Mouse (Mus musculus) CH12.LX (cell line): ENCODE measurements around the gene Stxbp1. TPM values are rescaled to one million over a fixed set of nuclear protein-coding genes. Genes with fewer than 3 reads are reported as not detected.

Experiments
- DNase-seq: peaks from one replicate; pipeline ENCODE4 v3.0.0-alpha.2; 2013; ENCODE audit errors: extremely low read depth
- H3K27ac ChIP-seq: 2 replicates; pipeline ENCODE4 v1.5.1; 2012; ENCODE audit warnings: low read depth, mild to moderate bottlenecking, control low read depth, moderate library complexity; ENCODE audit not compliant: insufficient read depth
- H3K27me3 ChIP-seq: replicated peaks from 2 replicates; pipeline ENCODE3; 2012; ENCODE audit warnings: inconsistent platforms
- H3K36me3 ChIP-seq, 2 experiments: replicated peaks in 1 of 2; 2 replicates each; pipeline versions ENCODE3 to v1.6.1; 2012; ENCODE audit warnings: inconsistent platforms in 1 of 2, low read length in 1 of 2, mild to moderate bottlenecking in 1 of 2, mixed read lengths in 1 of 2, moderate library complexity in 1 of 2; ENCODE audit not compliant: control insufficient read depth in 1 of 2, insufficient read depth in 1 of 2
- H3K4me1 ChIP-seq, 2 experiments: 2 replicates each; pipeline ENCODE4 v1.6.1; 2012; ENCODE audit warnings: inconsistent platforms in 1 of 2, moderate library complexity in 1 of 2; ENCODE audit not compliant: insufficient read depth in 2 of 2, control insufficient read depth in 1 of 2
- H3K4me2 ChIP-seq: 2 replicates; pipeline ENCODE4 v1.6.1; 2012; ENCODE audit warnings: low read depth, mild to moderate bottlenecking, control low read depth; ENCODE audit not compliant: poor library complexity, insufficient read depth, severe bottlenecking
- H3K4me3 ChIP-seq, 3 experiments: fragments of 150-350 bp in 1 of 3; sonication (generic) in 1 of 3; replicated peaks in 1 of 3; 2 replicates each; pipeline versions ENCODE3 to v1.5.1; 2011 to 2012; ENCODE audit warnings: low read depth in 2 of 3, low read length in 2 of 3, mild to moderate bottlenecking in 2 of 3, moderate library complexity in 2 of 3, control low read depth in 1 of 3, improper control_type of control experiment in 1 of 3, inconsistent platforms in 1 of 3, mixed read lengths in 1 of 3; ENCODE audit not compliant: poor library complexity in 1 of 3
- H3K79me2 ChIP-seq: replicated peaks from 2 replicates; pipeline ENCODE4 v1.6.1; 2012; ENCODE audit warnings: mild to moderate bottlenecking, moderate library complexity; ENCODE audit not compliant: control insufficient read depth, poor library complexity, insufficient read depth, severe bottlenecking; ENCODE audit errors: extremely low read depth
- H3K9ac ChIP-seq: 2 replicates; pipeline ENCODE4 v1.6.1; 2012; ENCODE audit warnings: low read depth, mild to moderate bottlenecking, control low read depth, moderate library complexity; ENCODE audit not compliant: insufficient read depth
- H3K9me3 ChIP-seq: replicated peaks from 2 replicates; pipeline ENCODE3; 2012; ENCODE audit warnings: low read length, inconsistent platforms, mixed read lengths
- BHLHE40 ChIP-seq: IDR thresholded peaks from 2 replicates; pipeline ENCODE4 v1.6.1; 2011; ENCODE audit warnings: mild to moderate bottlenecking, low read depth, low read length, improper control_type of control experiment
- CTCF ChIP-seq, 2 experiments: IDR thresholded peaks in 1 of 2; conservative IDR thresholded peaks in 1 of 2; 2 replicates each; pipeline ENCODE4 v1.5.1; 2011 to 2012; ENCODE audit warnings: low read depth in 2 of 2, low read length in 2 of 2, improper control_type of control experiment in 1 of 2, inconsistent platforms in 1 of 2, mild to moderate bottlenecking in 1 of 2, moderate library complexity in 1 of 2
- EP300 ChIP-seq: IDR thresholded peaks from 2 replicates; pipeline ENCODE4 v1.6.1; 2011; ENCODE audit warnings: low read length, improper control_type of control experiment
- GABPA ChIP-seq: IDR thresholded peaks from 2 replicates; pipeline ENCODE4 v1.6.1; 2012; ENCODE audit warnings: low read depth, low read length, improper control_type of control experiment, inconsistent platforms; ENCODE audit not compliant: insufficient replicate concordance
- HCFC1 ChIP-seq: IDR thresholded peaks from 2 replicates; pipeline ENCODE4 v1.6.1; 2012; ENCODE audit warnings: low read depth, mild to moderate bottlenecking, inconsistent platforms, low read length, improper control_type of control experiment
- IRF4 ChIP-seq: IDR thresholded peaks from 2 replicates; pipeline ENCODE4 v1.6.1; 2014; ENCODE audit warnings: low read depth, mild to moderate bottlenecking, inconsistent platforms, low read length, improper control_type of control experiment
- JUN ChIP-seq: IDR thresholded peaks from 2 replicates; pipeline ENCODE4 v1.6.1; 2011; ENCODE audit warnings: low read depth, mild to moderate bottlenecking, low read length, improper control_type of control experiment, moderate library complexity; ENCODE audit not compliant: insufficient read depth
- KAT2A ChIP-seq: IDR thresholded peaks from 2 replicates; pipeline ENCODE4 v1.6.1; 2012; ENCODE audit warnings: low read length, improper control_type of control experiment, inconsistent platforms; ENCODE audit not compliant: insufficient replicate concordance
- MAX ChIP-seq: IDR thresholded peaks from 2 replicates; pipeline ENCODE4 v1.6.1; 2011; ENCODE audit warnings: low read length, improper control_type of control experiment
- MAZ ChIP-seq: IDR thresholded peaks from 2 replicates; pipeline ENCODE4 v1.6.1; 2012; ENCODE audit warnings: low read depth, mild to moderate bottlenecking, inconsistent platforms, low read length, improper control_type of control experiment, moderate library complexity
- MEF2A ChIP-seq: IDR thresholded peaks from 2 replicates; pipeline ENCODE4 v1.6.1; 2014; ENCODE audit warnings: low read depth, mild to moderate bottlenecking, inconsistent platforms, low read length, improper control_type of control experiment, borderline replicate concordance
- MXI1 ChIP-seq: IDR thresholded peaks from 2 replicates; pipeline ENCODE4 v1.6.1; 2011; ENCODE audit warnings: mild to moderate bottlenecking, low read depth, low read length, improper control_type of control experiment
- MYC ChIP-seq: IDR thresholded peaks from 2 replicates; pipeline ENCODE4 v1.6.1; 2011; ENCODE audit warnings: low read depth, mild to moderate bottlenecking, improper control_type of control experiment, low read length
- NRF1 ChIP-seq: IDR thresholded peaks from 2 replicates; pipeline ENCODE4 v1.6.1; 2014; ENCODE audit warnings: low read depth, mild to moderate bottlenecking, inconsistent platforms, low read length, improper control_type of control experiment, moderate library complexity
- PAX5 ChIP-seq: IDR thresholded peaks from 2 replicates; pipeline ENCODE4 v1.6.1; 2012; ENCODE audit warnings: low read length, inconsistent platforms, mixed read lengths
- POLR2AphosphoS2 ChIP-seq: IDR thresholded peaks from 2 replicates; pipeline ENCODE4 v1.6.1; 2011; ENCODE audit warnings: low read depth, low read length, improper control_type of control experiment
- RAD21 ChIP-seq: IDR thresholded peaks from 2 replicates; pipeline ENCODE4 v1.6.1; 2011; ENCODE audit warnings: low read depth, mild to moderate bottlenecking, low read length, improper control_type of control experiment, moderate library complexity
- SIN3A ChIP-seq: IDR thresholded peaks from 2 replicates; pipeline ENCODE4 v1.6.1; 2012; ENCODE audit warnings: low read length, improper control_type of control experiment, inconsistent platforms
- SMC3 ChIP-seq: IDR thresholded peaks from 2 replicates; pipeline ENCODE4 v1.6.1; 2011; ENCODE audit warnings: low read depth, low read length, improper control_type of control experiment
- TBP ChIP-seq: conservative IDR thresholded peaks from 2 replicates; pipeline ENCODE4 v1.6.1; 2011; ENCODE audit warnings: low read depth, low read length, improper control_type of control experiment
- USF2 ChIP-seq: conservative IDR thresholded peaks from 2 replicates; pipeline ENCODE4 v1.6.1; 2011; ENCODE audit warnings: low read depth, low read length, improper control_type of control experiment
- ZC3H11A ChIP-seq: IDR thresholded peaks from 2 replicates; pipeline ENCODE4 v1.6.1; 2012; ENCODE audit warnings: low read depth, mild to moderate bottlenecking, inconsistent platforms, low read length, improper control_type of control experiment
- ZKSCAN1 ChIP-seq: IDR thresholded peaks from 2 replicates; pipeline ENCODE4 v1.6.1; 2012; ENCODE audit warnings: low read depth, inconsistent platforms, low read length, improper control_type of control experiment, borderline replicate concordance
- ZMIZ1 ChIP-seq: IDR thresholded peaks from 2 replicates; pipeline ENCODE4 v1.6.1; 2012; ENCODE audit warnings: low read depth, mild to moderate bottlenecking, inconsistent platforms, low read length, improper control_type of control experiment
- dilution Hi-C: fragments of 300-500 bp; cut with MboI; formaldehyde crosslinking; loops from 2 replicates; pipeline ENCODE4 v1.14.3; 2020; ENCODE audit warnings: low sequenced_read_pairs; ENCODE audit not compliant: extremely low pct_unique_long_range_greater_than_20kb, extremely low pct_ligation_motif_present
- in situ Hi-C: fragments of 300-500 bp; cut with MboI; formaldehyde crosslinking; loops from 3 replicates; pipeline ENCODE4 v1.14.3; 2019; ENCODE audit warnings: low sequenced_read_pairs, low pct_ligation_motif_present, low pct_unique_long_range_greater_than_20kb, mixed read lengths
- polyA plus RNA-seq: library from polyadenylated mRNA; unstranded; fragments of >175 nt; gene quantifications from 2 replicates; pipeline ENCODE4 v1.2.1, GENCODE M21; 2012; ENCODE audit warnings: low read depth; ENCODE audit not compliant: insufficient read length
- total RNA-seq, 2 experiments: library from RNA; depleted of rRNA; stranded (reverse); fragments of 300-350 nt in 1 of 2; fragments of >200 nt in 1 of 2; gene quantifications; 2 replicates each; pipeline ENCODE4 v1.2.3; 2012 to 2014

The Stxbp1 gene
- total and polyA plus RNA-seq, 3 experiments, result 1.5 to 8.3 (median 2.5) TPM

DNA sequence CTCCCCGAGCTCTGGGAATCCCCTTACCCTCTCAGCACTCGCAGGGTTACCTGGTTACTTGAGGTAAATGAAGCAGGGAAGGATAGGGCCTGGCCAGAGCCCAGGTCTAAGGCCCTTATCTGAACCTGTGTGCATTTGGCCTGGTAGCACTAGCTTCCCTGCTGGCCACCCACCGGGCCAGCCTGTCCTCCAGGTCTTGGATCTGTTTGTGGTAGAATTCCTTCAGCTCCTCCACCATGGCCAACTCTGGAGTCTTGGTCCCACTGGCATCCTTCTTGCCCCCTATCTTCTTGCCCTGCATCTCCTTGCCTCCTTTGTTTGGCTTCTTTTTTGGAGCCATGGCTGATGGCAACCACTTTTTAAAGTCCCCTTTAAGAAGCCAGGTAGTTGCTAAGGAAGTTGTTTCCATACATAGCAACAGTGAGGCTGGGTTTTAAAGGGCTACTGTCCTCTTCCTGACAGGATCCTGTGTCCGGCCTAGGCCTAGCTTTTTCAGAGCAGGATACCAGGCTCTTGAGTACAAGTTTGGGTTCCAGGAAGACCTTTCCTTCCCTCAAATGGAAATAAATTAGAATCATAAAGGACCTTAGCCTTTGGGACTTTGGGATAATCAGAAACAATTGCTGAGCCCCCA, 62.9 kb downstream of the Stxbp1 start, which contains the start of gene Cfap157:
TSS of gene Cfap157 (minus strand) at position 381 of the 634 bp plus-strand sequence.
- in situ Hi-C loops (no loop called here), dilution Hi-C loops (no loop called here)
- TF ChIP-seq ZMIZ1, result no peak
- no peak for TF ChIP-seq USF2
- TF ChIP-seq MXI1, result no peak
- TF ChIP-seq NRF1, result no peak
- TF ChIP-seq KAT2A, result no peak
- TF ChIP-seq TBP, result no peak
- no peak for TF ChIP-seq MAZ
- no peak for TF ChIP-seq MAX
- TF ChIP-seq RAD21, result no peak
- no peak for TF ChIP-seq SIN3A
- no peak for TF ChIP-seq ZKSCAN1
- no peak for TF ChIP-seq PAX5
- TF ChIP-seq HCFC1, result no peak
- TF ChIP-seq BHLHE40, result no peak
- TF ChIP-seq MEF2A, result no peak
- TF ChIP-seq GABPA, result no peak
- no peak for TF ChIP-seq MYC
- TF ChIP-seq JUN, result no peak
- TF ChIP-seq EP300, result no peak

GRCm38 (mm10) chr2:32781710-32782109, 65.3 kb downstream of the Stxbp1 start:
- H3K36me3 ChIP-seq, result peaks cover 0 to 23% of the 10 kb centered on the region in 2 experiments
- H3K27ac ChIP-seq, result no peak overlapping the region
- DNase-seq, result no peak
- no peaks in the 10 kb centered on the region for H3K9me3 ChIP-seq
- no peaks in the 10 kb centered on the region for H3K27me3 ChIP-seq
- H3K4me2 ChIP-seq, result no peak overlapping the region
- H3K4me3 ChIP-seq, result no peak overlapping the region
- dilution Hi-C loops (no loop called here), in situ Hi-C loops (no loop called here)
- no peaks in the 10 kb centered on the region for H3K79me2 ChIP-seq
- no peak overlapping the region for H3K9ac ChIP-seq
- TF ChIP-seq IRF4, result no peak
- TF ChIP-seq POLR2AphosphoS2, result no peak
- TF ChIP-seq ZC3H11A, result no peak
- TF ChIP-seq USF2, result no peak
- no peak for TF ChIP-seq SMC3
- no peak for TF ChIP-seq NRF1
- TF ChIP-seq CTCF (conservative IDR thresholded peaks at IDR 0.05 in 1 of 2, IDR thresholded peaks at IDR 0.05 in 1 of 2; ENCODE audit: low read depth in 2 of 2, low read length in 2 of 2), result 0 out of 4 replicates have a peak, but pooled peaks of 1 of the 2 experiments have one; percentile 0
- TF ChIP-seq ZMIZ1, result no peak
- peaks cover 0 to 38% of the 10 kb centered on the region in 2 experiments; a peak in 2 of 4 replicates for H3K4me1 ChIP-seq

More for the DNA sequence above, 62.9 kb downstream of the Stxbp1 start, which contains the start of gene Cfap157:
- Histone ChIP-seq H3K9ac (no peak within 1 kb of the TSS), H3K27ac (no peak within 1 kb of the TSS), H3K4me1 (peaks cover 0 to 38% of the 10 kb centered on the region in 2 experiments; a peak in 2 of 4 replicates), H3K9me3 (no peaks in the 10 kb centered on the region), H3K79me2 (no peaks in the 10 kb centered on the region), H3K36me3 (peaks cover 0 to 9% of the 10 kb centered on the region in 2 experiments), H3K4me2 (no peak within 1 kb of the TSS), H3K27me3 (no peaks in the 10 kb centered on the region), H3K4me3 (no peak within 1 kb of the TSS)
- no peak for DNase-seq
